In the genomic region with DNA sequence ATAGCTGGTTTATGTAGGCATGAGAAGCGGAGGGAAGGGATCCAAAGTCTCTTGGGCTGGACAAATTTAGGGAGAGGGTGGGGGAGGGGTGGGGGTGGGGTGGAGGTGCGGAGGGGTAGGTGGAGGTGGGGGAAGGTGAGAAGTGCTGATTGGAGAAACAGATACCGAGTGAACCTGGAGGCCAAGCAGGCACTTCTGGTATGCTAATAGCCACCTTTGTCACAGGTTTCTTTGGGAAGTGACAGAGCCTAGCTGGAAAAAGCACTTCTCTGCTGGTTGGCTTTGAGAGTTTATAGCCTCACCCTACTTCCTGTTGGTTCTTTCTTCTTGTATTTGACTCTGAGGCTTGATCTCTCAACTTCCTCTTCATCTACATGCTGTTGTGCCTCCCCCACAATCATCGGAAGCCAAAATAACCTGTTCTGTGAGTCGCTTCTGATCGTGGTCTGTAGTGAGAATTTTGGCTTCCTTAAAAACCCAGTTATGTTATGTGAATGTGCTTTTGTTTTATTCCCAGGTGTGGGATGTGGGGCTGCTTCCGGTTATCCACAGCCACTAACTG, we compare ENCODE assay signal across 10 mouse cellular contexts. TPM values are rescaled to one million over a fixed set of nuclear protein-coding genes. Genes with fewer than 3 reads are reported as not detected.
DNase-seq lines count a peak whose midpoint lies in the region; ATAC-seq and TF ChIP-seq lines count a peak whose summit lies in the region.
"Had no signal": no experiment of that assay in that cellular context is flagged by ENCODE, and none has a peak within 500 bp of the region (broad histone marks: within the 10 kb centered on the region; RNA-seq: fewer than 3 reads in every experiment).

No protein-coding gene starts in this region.

- intact Hi-C loops in heart, adult 2 months (cut with DNase I), result no loop called here
- intact Hi-C loops in gastrocnemius, postnatal 36 days (cut with DNase I), result no loop called here
- intact Hi-C loops in left cerebral cortex, postnatal 36 days (cut with DNase I), result no loop called here

- no peak for TF ChIP-seq POLR2A in heart, adult 2 months (IDR thresholded peaks at IDR 0.05; ENCODE audit: insufficient read depth, low read depth, low read length)

- no peaks in the 10 kb centered on the region for H3K9me3 ChIP-seq in heart, embryonic 15.5 days (replicated peaks)
- H3K9me3 ChIP-seq in E14TG2a.4 (ENCODE audit: low read length), result no peaks in the 10 kb centered on the region
- no peaks in the 10 kb centered on the region for H3K9me3 ChIP-seq in forebrain, embryonic 13.5 days (replicated peaks)
- H3K9me3 ChIP-seq: forebrain, embryonic 10.5 days had no signal

- H3K27ac ChIP-seq in heart, embryonic 15.5 days, result no peak overlapping the region
- H3K27ac ChIP-seq in heart, adult 2 months, result no peak overlapping the region
- H3K27ac ChIP-seq in forebrain, embryonic 13.5 days, result no peak overlapping the region
- H3K27ac ChIP-seq: forebrain, embryonic 10.5 days; hindbrain, embryonic 14.5 days had no signal

- H3K4me3 ChIP-seq in heart, embryonic 15.5 days, result no peak overlapping the region
- no peak overlapping the region for H3K4me3 ChIP-seq in heart, adult 2 months
- peak overlapping the region; percentile 48 for H3K4me3 ChIP-seq in E14TG2a.4 (replicated peaks; ENCODE audit: low read length)
- no peak overlapping the region for H3K4me3 ChIP-seq in forebrain, embryonic 13.5 days
- H3K4me3 ChIP-seq: forebrain, embryonic 10.5 days had no signal

- no peak for DNase-seq in heart, adult 2 months
- DNase-seq in splenic B cell, adult 2 months (ENCODE audit: low read depth, low spot score), result peak; percentile 68
- no peak for DNase-seq in gastrocnemius, postnatal 36 days
- no peak for DNase-seq in left cerebral cortex, postnatal 36 days (ENCODE audit: low spot score in 2 of 2)

- ATAC-seq in heart, embryonic 15.5 days (replicated peaks; ENCODE audit: insufficient number of reproducible peaks, insufficient read depth, low FRiP score, low read depth), result no peak
- peak; percentile 90 for ATAC-seq in granulocyte monocyte progenitor cell, adult 5-6 weeks (replicated peaks; ENCODE audit: poor library complexity, severe bottlenecking)
- ATAC-seq in forebrain, embryonic 13.5 days, result no peak

- no peaks in the 10 kb centered on the region for H3K27me3 ChIP-seq in heart, embryonic 15.5 days
- no peaks in the 10 kb centered on the region for H3K27me3 ChIP-seq in heart, adult 2 months (ENCODE audit: control insufficient read depth, insufficient read depth, low read length)
- H3K27me3 ChIP-seq in E14TG2a.4 (ENCODE audit: insufficient read depth, low read length), result no peaks in the 10 kb centered on the region
- H3K27me3 ChIP-seq in splenic B cell, adult 2 months (ENCODE audit: control insufficient read depth, insufficient read depth, low read length, poor library complexity, severe bottlenecking), result no peaks in the 10 kb centered on the region
- H3K27me3 ChIP-seq in forebrain, embryonic 13.5 days, result no peaks in the 10 kb centered on the region

- H3K36me3 ChIP-seq in heart, embryonic 15.5 days, result no peaks in the 10 kb centered on the region
- H3K36me3 ChIP-seq in heart, adult 2 months (ENCODE audit: control insufficient read depth, insufficient read depth, low read length), result no peaks in the 10 kb centered on the region
- no peaks in the 10 kb centered on the region for H3K36me3 ChIP-seq in E14TG2a.4 (ENCODE audit: insufficient read depth, low read length)
- no peaks in the 10 kb centered on the region for H3K36me3 ChIP-seq in splenic B cell, adult 2 months (ENCODE audit: control insufficient read depth, insufficient read depth, low read length, poor library complexity, severe bottlenecking)
- no peaks in the 10 kb centered on the region for H3K36me3 ChIP-seq in forebrain, embryonic 13.5 days (ENCODE audit: poor library complexity, severe bottlenecking)
- H3K36me3 ChIP-seq: forebrain, embryonic 10.5 days had no signal

- no peak for TF ChIP-seq EP300 in heart, adult 2 months (IDR thresholded peaks at IDR 0.05; ENCODE audit: insufficient read depth, low read depth, low read length)

- no peak overlapping the region for H3K9ac ChIP-seq in heart, embryonic 15.5 days
- no peak overlapping the region for H3K9ac ChIP-seq in heart, adult 2 months (ENCODE audit: low read depth, low read length)
- no peak overlapping the region for H3K9ac ChIP-seq in forebrain, embryonic 13.5 days
- H3K9ac ChIP-seq: hindbrain, embryonic 14.5 days had no signal

- H3K4me1 ChIP-seq in heart, embryonic 15.5 days (replicated peaks), result peaks cover 3% of the 10 kb centered on the region; the same call in 1 of the 2 replicates
- no peaks in the 10 kb centered on the region; the same call in 1 of the 2 replicates for H3K4me1 ChIP-seq in heart, adult 2 months (ENCODE audit: control insufficient read depth, insufficient read depth, low read length)
- H3K4me1 ChIP-seq in E14TG2a.4 (replicated peaks; ENCODE audit: low read depth, low read length), result peaks cover 26% of the 10 kb centered on the region
- H3K4me1 ChIP-seq in forebrain, embryonic 13.5 days, result no peaks in the 10 kb centered on the region

- H3K4me2 ChIP-seq in heart, embryonic 15.5 days, result peak overlapping the region; percentile 8; the same call in 1 of the 2 replicates
- H3K4me2 ChIP-seq in forebrain, embryonic 13.5 days, result no peak overlapping the region
- H3K4me2 ChIP-seq: hindbrain, embryonic 14.5 days had no signal

- TF ChIP-seq CTCF in heart, adult 2 months (IDR thresholded peaks at IDR 0.05), result no peak
- TF ChIP-seq CTCF in E14TG2a.4 (conservative IDR thresholded peaks at IDR 0.05; ENCODE audit: low read length), result no peak

- no peaks in the 10 kb centered on the region for H3K79me2 ChIP-seq in heart, adult 2 months (replicated peaks; ENCODE audit: control insufficient read depth, insufficient read depth, low read length)

- 21% methylated on average over 7 of the region's 7 CpGs for WGBS in heart, embryonic 15.5 days
- whole genome bisulfite sequencing in heart, adult 2 months, result 25% methylated on average over 7 of the region's 7 CpGs
- WGBS in forebrain, embryonic 13.5 days, result 40% methylated on average over 7 of the region's 7 CpGs

RNA-seq across cellular contexts. Expression of a gene that starts 1.7 kb away (rescaled TPM):
- 21.7 and 22.2 TPM in 2 replicates for polyA plus RNA-seq in heart, embryonic 15.5 days (2015; fragmentation: Nextera tagmentation; extraction: Ambion mirVana)
- total RNA-seq in heart, adult 2 months (2021), result 10 to 100 TPM in 1 of 2 experiments, 1 to 10 TPM in 1; 9.2 to 10.3 TPM
- 3.5 and 6.7 TPM in 2 replicates for polyA plus RNA-seq in heart, adult 2 months (2012; rRNA removed)
- total RNA-seq in granulocyte monocyte progenitor cell, adult 5-6 weeks (2014; fragmentation: Nextera tagmentation), result 12.3 and 12.5 TPM in 2 replicates
- total RNA-seq in granulocyte monocyte progenitor cell, adult 5-6 weeks (2017), result 13.4 and 21.1 TPM in 2 replicates
- 1 to 10 TPM; 3.7 to 4.0 TPM for total RNA-seq in gastrocnemius, postnatal 36 days (2021)
- 53.9 and 56.5 TPM in 2 replicates for polyA plus RNA-seq in forebrain, embryonic 13.5 days (2015; fragmentation: Nextera tagmentation; extraction: Ambion mirVana)
- 100 to 1,000 TPM; 216 to 217 TPM for total RNA-seq in left cerebral cortex, postnatal 36 days (2021)

Comparison
In these comparisons a context has a peak if more than half of its experiments do, and no peak if none do; other contexts are left out.
1. RNA of a gene that starts 1.7 kb away (total RNA-seq): 216 to 217 TPM in left cerebral cortex, postnatal 36 days; 12.3 to 21.1 TPM in granulocyte monocyte progenitor cell, adult 5-6 weeks, 9.2 to 10.3 TPM in heart, adult 2 months and 3.7 to 4.0 TPM in gastrocnemius, postnatal 36 days; every median in the first group is over 4 times any median in the second.